Mouse (Mus musculus) heart, postnatal 0 days (tissue): ENCODE results near the gene Cd8b1.

Experiments used
- CTCF ChIP-seq: IDR thresholded peaks from 2 replicates; pipeline ENCODE4 v1.5.1; 2016; ENCODE audit warnings: antibody characterized with exemption, control low read depth, low read depth
- EP300 ChIP-seq: IDR thresholded peaks from 2 replicates; pipeline ENCODE4 v1.6.1; 2016; ENCODE audit warnings: antibody characterized with exemption, low read depth

DNA sequence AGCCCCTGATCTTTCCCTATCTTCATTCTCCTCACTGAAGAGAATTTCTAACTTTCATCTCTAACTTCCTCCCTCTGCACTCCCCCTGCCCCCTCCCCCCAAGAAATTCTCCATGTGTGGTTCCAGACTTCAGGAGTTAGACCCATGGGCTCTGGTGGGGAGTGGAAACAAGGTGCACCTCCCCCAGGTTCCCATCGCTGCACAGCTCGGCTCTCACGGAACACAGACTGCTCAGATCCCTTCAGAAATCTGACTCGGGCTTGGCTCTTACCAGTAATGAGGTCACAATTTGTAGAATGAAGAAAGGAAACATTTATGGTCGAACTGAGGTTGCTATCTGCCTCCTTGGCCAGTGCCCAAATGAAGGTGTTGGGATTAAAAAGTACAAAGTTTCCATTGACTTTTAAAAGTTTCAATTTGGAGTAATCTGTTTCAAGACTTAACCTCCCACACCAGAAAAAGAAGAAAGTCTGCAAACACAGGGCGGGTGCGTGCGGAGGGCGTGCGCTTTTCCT is 38.6 kb downstream of the Cd8b1 start:
- no peak for TF ChIP-seq CTCF
- TF ChIP-seq EP300 = no peak
